19 mouse cellular contexts compared by ENCODE assay signal in the genomic region with DNA sequence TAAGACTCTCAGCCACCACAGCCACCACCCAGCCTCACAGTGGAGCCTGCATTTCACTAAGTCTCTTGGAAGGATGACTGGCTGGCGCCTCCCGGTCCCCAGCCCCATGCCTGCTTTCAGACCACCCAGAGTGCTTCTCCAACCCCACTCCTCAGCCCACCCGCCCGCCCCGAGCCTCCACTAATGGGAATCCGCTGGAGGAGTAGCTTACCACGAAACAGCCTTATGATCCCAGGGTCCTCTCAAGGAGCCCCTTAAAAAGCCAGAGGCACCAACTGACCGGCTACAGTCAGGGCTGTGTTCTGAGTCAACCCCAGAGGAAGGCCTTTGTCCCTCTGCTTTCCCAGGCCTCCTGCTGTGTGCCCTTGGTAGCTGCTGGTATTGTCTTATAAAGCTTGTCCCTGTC. TPM values are rescaled to one million over a fixed set of nuclear protein-coding genes. Genes with fewer than 3 reads are reported as not detected.
DNase-seq lines count a peak whose midpoint lies in the region; ATAC-seq and TF ChIP-seq lines count a peak whose summit lies in the region.
"Had no signal": no experiment of that assay in that cellular context is flagged by ENCODE, and none has a peak within 500 bp of the region (broad histone marks: within the 10 kb centered on the region; RNA-seq: fewer than 3 reads in every experiment).

No protein-coding gene starts in this region.

- no peaks in the 10 kb centered on the region for H3K36me3 ChIP-seq in lung, embryonic 14.5 days (ENCODE audit: insufficient read depth)
- H3K36me3 ChIP-seq in embryonic facial prominence, embryonic 15.5 days = no peaks in the 10 kb centered on the region
- H3K36me3 ChIP-seq: forebrain, embryonic 15.5 days; liver, embryonic 13.5 days had no signal

- no peak overlapping the region for H3K9ac ChIP-seq in lung, embryonic 14.5 days
- H3K9ac ChIP-seq in embryonic facial prominence, embryonic 15.5 days = no peak overlapping the region
- H3K9ac ChIP-seq: forebrain, embryonic 15.5 days; liver, embryonic 13.5 days had no signal

- no peaks in the 10 kb centered on the region for H3K9me3 ChIP-seq in lung, embryonic 14.5 days (ENCODE audit: low read depth, low read length)
- no peaks in the 10 kb centered on the region for H3K9me3 ChIP-seq in embryonic facial prominence, embryonic 15.5 days (replicated peaks)
- H3K9me3 ChIP-seq: forebrain, embryonic 15.5 days; liver, embryonic 13.5 days had no signal

- H3K4me1 ChIP-seq in lung, embryonic 14.5 days (ENCODE audit: insufficient read depth) = no peaks in the 10 kb centered on the region; the same call in 1 of the 2 replicates
- H3K4me1 ChIP-seq in embryonic facial prominence, embryonic 15.5 days = peaks cover 41% of the 10 kb centered on the region
- H3K4me1 ChIP-seq: forebrain, embryonic 15.5 days; liver, embryonic 13.5 days had no signal

- DNase-seq in embryo, embryonic 10.5 days (ENCODE audit: low spot score) = peak; percentile 59
- DNase-seq in embryo, embryonic 10 days (ENCODE audit: low spot score) = no peak
- no peak for DNase-seq in lung, embryonic 14.5 days
- no peak for DNase-seq in lung, postnatal 25 days (ENCODE audit: low spot score)
- DNase-seq in retina, embryonic 14.5 days (ENCODE audit: low spot score) = peak; percentile 50
- DNase-seq in spleen, postnatal 36 days (ENCODE audit: low spot score in 2 of 2) = no peak
- DNase-seq in adrenal gland, adult 18-20 months (ENCODE audit: low spot score in 2 of 2) = no peak
- DNase-seq: cerebellum, adult 11-12 months; gastrocnemius, postnatal 14 days; heart, postnatal 36 days; kidney, adult 8-10 months; liver, embryonic 13.5 days; lung, postnatal 10 days; right cerebral cortex, postnatal 4 days had no signal

- WGBS in lung, embryonic 14.5 days = 20% methylated on average over 8 of the region's 8 CpGs
- whole genome bisulfite sequencing in embryonic facial prominence, embryonic 15.5 days = 28% methylated on average over 8 of the region's 8 CpGs

- H3K4me2 ChIP-seq in lung, embryonic 14.5 days = no peak overlapping the region
- no peak overlapping the region for H3K4me2 ChIP-seq in embryonic facial prominence, embryonic 15.5 days (replicated peaks)
- H3K4me2 ChIP-seq: forebrain, embryonic 15.5 days; heart, embryonic 11.5 days; liver, embryonic 13.5 days had no signal

- TF ChIP-seq CTCF in lung, embryonic 14.5 days (IDR thresholded peaks at IDR 0.05; ENCODE audit: low read depth) = no peak

- 0 out of 2 replicates have a peak overlapping the region, but pooled peaks have one; percentile 1 for H3K27ac ChIP-seq in lung, embryonic 14.5 days (ENCODE audit: low read depth)
- 0 out of 2 replicates have a peak overlapping the region, but pooled peaks have one; percentile 58 for H3K27ac ChIP-seq in embryonic facial prominence, embryonic 15.5 days (replicated peaks)
- H3K27ac ChIP-seq: forebrain, embryonic 15.5 days; layer of hippocampus, adult 2 months; liver, embryonic 13.5 days had no signal

- H3K4me3 ChIP-seq in lung, embryonic 14.5 days (ENCODE audit: low read depth, low read length) = no peak overlapping the region
- H3K4me3 ChIP-seq in embryonic facial prominence, embryonic 15.5 days (replicated peaks) = no peak overlapping the region
- H3K4me3 ChIP-seq: forebrain, embryonic 15.5 days; layer of hippocampus, adult 2 months; liver, embryonic 13.5 days had no signal

- peak; percentile 75 for ATAC-seq in lung, embryonic 14.5 days (ENCODE audit: insufficient read depth)
- peak; percentile 60 for ATAC-seq in embryonic facial prominence, embryonic 15.5 days (ENCODE audit: insufficient number of reproducible peaks, low FRiP score, low TSS enrichment, low read depth)
- ATAC-seq: forebrain, embryonic 15.5 days had no signal

- no peaks in the 10 kb centered on the region for H3K27me3 ChIP-seq in lung, embryonic 14.5 days (ENCODE audit: insufficient read depth, low read length)
- no peaks in the 10 kb centered on the region for H3K27me3 ChIP-seq in embryonic facial prominence, embryonic 15.5 days
- H3K27me3 ChIP-seq: forebrain, embryonic 15.5 days; liver, embryonic 13.5 days had no signal

RNA-seq across cellular contexts. Expression of a gene that starts 19.1 kb away (rescaled TPM):
- 1.7 and 2.1 TPM in 2 replicates for polyA plus RNA-seq in lung, embryonic 14.5 days (2014; fragmentation: Nextera tagmentation; extraction: Ambion mirVana)
- 9.0 and 10.4 TPM in 2 replicates for polyA plus RNA-seq in embryonic facial prominence, embryonic 15.5 days (2015; fragmentation: Nextera tagmentation; extraction: Ambion mirVana)
- total RNA-seq in adrenal gland, adult 18-20 months (2021) = under 1 TPM; 0.16 to 0.40 TPM
- total RNA-seq: monocyte, adult 5-6 weeks had no signal

Comparison
In these comparisons a context has a peak if more than half of its experiments do, and no peak if none do; other contexts are left out.
1. DNase-seq: peak in embryo, embryonic 10.5 days (single experiment) and retina, embryonic 14.5 days (single experiment); none in embryo, embryonic 10 days (single experiment), lung, embryonic 14.5 days (single experiment), lung, postnatal 25 days (single experiment), spleen, postnatal 36 days (0 of 2) and adrenal gland, adult 18-20 months (0 of 2).